Mouse (Mus musculus): ENCODE measurements at regions not wholly inside any gene's neighbourhood (a gene's known extent, or its start where the extent isn't known, plus 50 kb on each side); places are given as distances from the start of the nearest gene placed in this dataset.

GRCm38 (mm10) chr2:133125212-133125801, 179.6 kb upstream of the Fermt1 start:
- Histone ChIP-seq H3K9me3 (ENCODE audit: control insufficient read depth, low read length) (no peaks in the 10 kb centered on the region), H3K4me2 (ENCODE audit: low read length) (no peak overlapping the region), H3K27ac (replicated peaks; ENCODE audit: low read depth, low read length) (no peak overlapping the region), H3K4me1 (ENCODE audit: control insufficient read depth, insufficient read depth, low read length) (no peaks in the 10 kb centered on the region), H3K27me3 (ENCODE audit: control insufficient read depth, insufficient read depth, low read length) (no peaks in the 10 kb centered on the region), H3K36me3 (ENCODE audit: control insufficient read depth, insufficient read depth, low read length) (no peaks in the 10 kb centered on the region), H3K4me3 (replicated peaks; ENCODE audit: low read depth, low read length) (no peak overlapping the region), H3K9ac (replicated peaks; ENCODE audit: low read length) (no peak overlapping the region)
- WGBS = 84% methylated on average over 1 of the region's 1 CpGs
- DNase-seq = no peak
- no peak for ATAC-seq (ENCODE audit: low FRiP score, low TSS enrichment)

GRCm38 (mm10) chr2:133134878-133135277, 189.2 kb upstream of the Fermt1 start:
- no peaks in the 10 kb centered on the region for H3K36me3 ChIP-seq (ENCODE audit: control insufficient read depth, insufficient read depth, low read length)
- no peaks in the 10 kb centered on the region for H3K9me3 ChIP-seq (ENCODE audit: control insufficient read depth, low read length)
- 63% methylated on average over 3 of the region's 3 CpGs for WGBS
- H3K4me2 ChIP-seq (ENCODE audit: low read length) = no peak overlapping the region
- H3K9ac ChIP-seq (replicated peaks; ENCODE audit: low read length) = no peak overlapping the region
- no peak overlapping the region for H3K27ac ChIP-seq (replicated peaks; ENCODE audit: low read depth, low read length)
- DNase-seq = no peak
- H3K27me3 ChIP-seq (ENCODE audit: control insufficient read depth, insufficient read depth, low read length) = no peaks in the 10 kb centered on the region
- ATAC-seq (ENCODE audit: low FRiP score, low TSS enrichment) = no peak
- H3K4me3 ChIP-seq (replicated peaks; ENCODE audit: low read depth, low read length) = no peak overlapping the region
- H3K4me1 ChIP-seq (ENCODE audit: control insufficient read depth, insufficient read depth, low read length) = no peaks in the 10 kb centered on the region

GRCm38 (mm10) chr2:133138877-133139276, 193.2 kb upstream of the Fermt1 start:
- 91% methylated on average over 4 of the region's 4 CpGs for WGBS
- no peak for DNase-seq

GRCm38 (mm10) chr2:133141341-133142035, 195.8 kb upstream of the Fermt1 start:
- no peaks in the 10 kb centered on the region for H3K9me3 ChIP-seq (ENCODE audit: control insufficient read depth, low read length)
- H3K27me3 ChIP-seq (ENCODE audit: control insufficient read depth, insufficient read depth, low read length) = no peaks in the 10 kb centered on the region
- no peak overlapping the region for H3K9ac ChIP-seq (replicated peaks; ENCODE audit: low read length)
- DNase-seq = no peak
- H3K4me3 ChIP-seq (replicated peaks; ENCODE audit: low read depth, low read length) = no peak overlapping the region
- ATAC-seq (ENCODE audit: low FRiP score, low TSS enrichment) = no peak
- no peaks in the 10 kb centered on the region for H3K36me3 ChIP-seq (ENCODE audit: control insufficient read depth, insufficient read depth, low read length)
- WGBS = 86% methylated on average over 6 of the region's 6 CpGs
- H3K4me2 ChIP-seq (ENCODE audit: low read length) = no peak overlapping the region
- H3K4me1 ChIP-seq (ENCODE audit: control insufficient read depth, insufficient read depth, low read length) = no peaks in the 10 kb centered on the region
- H3K27ac ChIP-seq (replicated peaks; ENCODE audit: low read depth, low read length) = no peak overlapping the region

More at GRCm38 (mm10) chr2:133138877-133139276, 193.2 kb upstream of the Fermt1 start:
- no peak overlapping the region for H3K4me3 ChIP-seq (replicated peaks; ENCODE audit: low read depth, low read length)
- no peak overlapping the region for H3K9ac ChIP-seq (replicated peaks; ENCODE audit: low read length)
- no peaks in the 10 kb centered on the region for H3K27me3 ChIP-seq (ENCODE audit: control insufficient read depth, insufficient read depth, low read length)
- no peak for ATAC-seq (ENCODE audit: low FRiP score, low TSS enrichment)
- no peaks in the 10 kb centered on the region for H3K9me3 ChIP-seq (ENCODE audit: control insufficient read depth, low read length)
- H3K27ac ChIP-seq (replicated peaks; ENCODE audit: low read depth, low read length) = no peak overlapping the region
- H3K4me1 ChIP-seq (ENCODE audit: control insufficient read depth, insufficient read depth, low read length) = no peaks in the 10 kb centered on the region
- H3K4me2 ChIP-seq (ENCODE audit: low read length) = no peak overlapping the region
- H3K36me3 ChIP-seq (ENCODE audit: control insufficient read depth, insufficient read depth, low read length) = no peaks in the 10 kb centered on the region

- WGBS = 80% methylated on average over 1 of the region's 1 CpGs
- H3K9me3 ChIP-seq (ENCODE audit: control insufficient read depth, low read length) = no peaks in the 10 kb centered on the region
Observed at GRCm38 (mm10) chr2:133152461-133152860, 206.8 kb upstream of the Fermt1 start.

GRCm38 (mm10) chr2:133156537-133156936, 210.8 kb upstream of the Fermt1 start:
- H3K4me3 ChIP-seq (replicated peaks; ENCODE audit: low read depth, low read length) = no peak overlapping the region
- H3K9ac ChIP-seq (replicated peaks; ENCODE audit: low read length) = no peak overlapping the region
- 71% methylated on average over 3 of the region's 3 CpGs for WGBS
- H3K4me2 ChIP-seq (ENCODE audit: low read length) = no peak overlapping the region
- no peaks in the 10 kb centered on the region for H3K36me3 ChIP-seq (ENCODE audit: control insufficient read depth, insufficient read depth, low read length)
- peak; percentile 44 for DNase-seq
- H3K4me1 ChIP-seq (ENCODE audit: control insufficient read depth, insufficient read depth, low read length) = no peaks in the 10 kb centered on the region
- no peaks in the 10 kb centered on the region for H3K9me3 ChIP-seq (ENCODE audit: control insufficient read depth, low read length)
- H3K27ac ChIP-seq (replicated peaks; ENCODE audit: low read depth, low read length) = no peak overlapping the region
- ATAC-seq (ENCODE audit: low FRiP score, low TSS enrichment) = no peak
- H3K27me3 ChIP-seq (ENCODE audit: control insufficient read depth, insufficient read depth, low read length) = no peaks in the 10 kb centered on the region

More at GRCm38 (mm10) chr2:133152461-133152860, 206.8 kb upstream of the Fermt1 start:
- Histone ChIP-seq H3K4me3 (replicated peaks; ENCODE audit: low read depth, low read length) (no peak overlapping the region), H3K4me1 (ENCODE audit: control insufficient read depth, insufficient read depth, low read length) (no peaks in the 10 kb centered on the region), H3K4me2 (ENCODE audit: low read length) (no peak overlapping the region), H3K27me3 (ENCODE audit: control insufficient read depth, insufficient read depth, low read length) (no peaks in the 10 kb centered on the region), H3K36me3 (ENCODE audit: control insufficient read depth, insufficient read depth, low read length) (no peaks in the 10 kb centered on the region), H3K9ac (replicated peaks; ENCODE audit: low read length) (no peak overlapping the region), H3K27ac (replicated peaks; ENCODE audit: low read depth, low read length) (no peak overlapping the region)
- DNase-seq (no peak), ATAC-seq (ENCODE audit: low FRiP score, low TSS enrichment) (no peak)

- Histone ChIP-seq H3K27me3 (ENCODE audit: control insufficient read depth, insufficient read depth, low read length) (no peaks in the 10 kb centered on the region), H3K9me3 (ENCODE audit: control insufficient read depth, low read length) (no peaks in the 10 kb centered on the region), H3K4me2 (ENCODE audit: low read length) (no peak overlapping the region), H3K9ac (replicated peaks; ENCODE audit: low read length) (no peak overlapping the region), H3K4me1 (ENCODE audit: control insufficient read depth, insufficient read depth, low read length) (no peaks in the 10 kb centered on the region), H3K4me3 (replicated peaks; ENCODE audit: low read depth, low read length) (no peak overlapping the region), H3K27ac (replicated peaks; ENCODE audit: low read depth, low read length) (no peak overlapping the region), H3K36me3 (ENCODE audit: control insufficient read depth, insufficient read depth, low read length) (no peaks in the 10 kb centered on the region)
- ATAC-seq (ENCODE audit: low FRiP score, low TSS enrichment) = no peak
- 35% methylated on average over 8 of the region's 8 CpGs for WGBS
- DNase-seq = no peak
Observed at GRCm38 (mm10) chr2:133158206-133158605, 212.5 kb upstream of the Fermt1 start.

GRCm38 (mm10) chr2:133159398-133159797, 213.7 kb upstream of the Fermt1 start:
- Histone ChIP-seq H3K4me1 (ENCODE audit: control insufficient read depth, insufficient read depth, low read length) (no peaks in the 10 kb centered on the region), H3K4me3 (replicated peaks; ENCODE audit: low read depth, low read length) (no peak overlapping the region), H3K4me2 (ENCODE audit: low read length) (no peak overlapping the region), H3K9ac (replicated peaks; ENCODE audit: low read length) (no peak overlapping the region), H3K27ac (replicated peaks; ENCODE audit: low read depth, low read length) (no peak overlapping the region), H3K9me3 (ENCODE audit: control insufficient read depth, low read length) (no peaks in the 10 kb centered on the region), H3K36me3 (ENCODE audit: control insufficient read depth, insufficient read depth, low read length) (no peaks in the 10 kb centered on the region), H3K27me3 (ENCODE audit: control insufficient read depth, insufficient read depth, low read length) (no peaks in the 10 kb centered on the region)
- WGBS = 25% methylated on average over 2 of the region's 2 CpGs
- peak; percentile 23 for DNase-seq
- ATAC-seq (ENCODE audit: low FRiP score, low TSS enrichment) = no peak

GRCm38 (mm10) chr2:133176411-133176810, 230.7 kb upstream of the Fermt1 start:
- DNase-seq (no peak), ATAC-seq (ENCODE audit: low FRiP score, low TSS enrichment) (no peak)
- no peak overlapping the region for H3K9ac ChIP-seq (replicated peaks; ENCODE audit: low read length)
- H3K4me1 ChIP-seq (ENCODE audit: control insufficient read depth, insufficient read depth, low read length) = no peaks in the 10 kb centered on the region
- no peak overlapping the region for H3K4me3 ChIP-seq (replicated peaks; ENCODE audit: low read depth, low read length)
- WGBS = 80% methylated on average over 3 of the region's 3 CpGs
- H3K27ac ChIP-seq (replicated peaks; ENCODE audit: low read depth, low read length) = no peak overlapping the region
- no peaks in the 10 kb centered on the region for H3K9me3 ChIP-seq (ENCODE audit: control insufficient read depth, low read length)
- no peak overlapping the region for H3K4me2 ChIP-seq (ENCODE audit: low read length)
- no peaks in the 10 kb centered on the region for H3K36me3 ChIP-seq (ENCODE audit: control insufficient read depth, insufficient read depth, low read length)
- no peaks in the 10 kb centered on the region for H3K27me3 ChIP-seq (ENCODE audit: control insufficient read depth, insufficient read depth, low read length)
